Mouse (Mus musculus) cortical plate, adult 2 months (tissue): ENCODE results near the gene Txndc17.

ENCODE experiments used
- CTCF ChIP-seq: fragments of 200-500 bp; IDR thresholded peaks from 2 replicates; pipeline ENCODE4 v1.5.1; 2011; ENCODE audit warnings: mild to moderate bottlenecking, control low read depth, low read length; ENCODE audit not compliant: insufficient read depth; ENCODE audit errors: extremely low read depth
- POLR2A ChIP-seq: fragments of 200-500 bp; IDR thresholded peaks from 2 replicates; pipeline ENCODE4 v1.6.1; 2011; ENCODE audit warnings: mild to moderate bottlenecking, low read length, control low read depth; ENCODE audit not compliant: insufficient read depth; ENCODE audit errors: extremely low read depth

- TF ChIP-seq POLR2A, result no peak
- no peak for TF ChIP-seq CTCF
Measured at GRCm38 (mm10) chr11:72207834-72208377, 559 bp downstream of the Txndc17 start.
